Mouse (Mus musculus): Measurements from ENCODE around the gene Cyfip2.
A peak's percentile ranks its signal among the peaks of the same experiment; 100 is the strongest.

Gene Cyfip2

DNA sequence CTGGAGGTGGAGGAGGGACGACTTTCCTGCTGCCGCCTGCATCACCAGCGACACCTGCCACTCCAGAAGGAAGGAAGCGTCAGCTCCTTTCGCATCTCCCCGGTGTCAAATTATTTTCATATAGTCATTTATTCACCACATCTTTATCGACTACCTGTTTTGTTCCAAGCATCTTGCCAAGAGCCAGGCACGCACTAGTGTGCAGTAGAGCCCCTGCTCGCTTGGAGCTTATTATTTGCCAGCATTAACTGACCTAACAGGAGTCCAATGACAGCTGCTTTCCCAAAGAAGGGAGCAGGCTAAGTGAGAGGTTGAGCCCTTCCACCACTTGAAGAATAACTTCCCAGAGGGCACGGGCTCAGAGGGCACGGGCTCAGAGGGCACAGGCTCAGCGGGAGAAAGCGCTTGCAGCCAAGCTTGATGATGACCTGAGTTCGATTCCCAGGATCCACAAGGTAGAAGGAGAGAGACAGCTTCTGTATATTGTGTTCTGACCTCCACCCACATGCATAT, at the start of gene Cyfip2:
Gene Cyfip2, minus strand, starts transcription at position 337 of the 513 bp plus-strand sequence.
- no peak for DNase-seq (ENCODE audit: low read depth, low spot score)

DNA sequence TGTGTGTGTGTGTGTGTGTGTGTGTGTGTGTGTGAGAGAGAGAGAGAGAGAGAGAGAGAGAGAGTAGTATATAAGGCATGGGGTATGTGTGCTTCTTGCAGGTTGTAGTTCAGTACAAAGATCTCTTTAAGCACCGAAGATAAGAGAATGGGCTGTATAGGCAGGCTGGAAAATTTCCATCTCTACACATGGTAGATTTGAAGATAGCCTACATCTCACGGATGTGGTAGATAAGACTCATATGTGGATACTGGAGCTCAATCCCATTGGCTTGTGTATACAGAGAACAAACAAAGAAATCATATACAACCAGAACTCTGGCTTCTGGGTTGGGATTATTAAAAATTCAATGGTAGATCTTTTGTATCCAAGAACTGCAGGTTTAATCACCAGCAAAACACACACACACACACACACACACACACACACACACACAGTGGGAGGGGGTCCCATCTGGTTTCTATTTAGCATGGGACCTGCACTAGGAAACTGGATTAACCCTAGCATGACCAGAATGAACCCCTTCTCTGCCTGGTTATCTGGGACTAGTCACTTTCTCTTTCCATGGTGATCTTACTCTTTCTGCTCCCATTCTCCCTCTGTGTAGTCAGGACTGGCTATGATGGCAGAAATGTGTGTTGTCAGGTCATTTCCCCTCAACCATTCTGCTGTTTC, 48.5 kb upstream of the Cyfip2 start:
- peak; percentile 55 for DNase-seq (ENCODE audit: low read depth, low spot score)

DNA sequence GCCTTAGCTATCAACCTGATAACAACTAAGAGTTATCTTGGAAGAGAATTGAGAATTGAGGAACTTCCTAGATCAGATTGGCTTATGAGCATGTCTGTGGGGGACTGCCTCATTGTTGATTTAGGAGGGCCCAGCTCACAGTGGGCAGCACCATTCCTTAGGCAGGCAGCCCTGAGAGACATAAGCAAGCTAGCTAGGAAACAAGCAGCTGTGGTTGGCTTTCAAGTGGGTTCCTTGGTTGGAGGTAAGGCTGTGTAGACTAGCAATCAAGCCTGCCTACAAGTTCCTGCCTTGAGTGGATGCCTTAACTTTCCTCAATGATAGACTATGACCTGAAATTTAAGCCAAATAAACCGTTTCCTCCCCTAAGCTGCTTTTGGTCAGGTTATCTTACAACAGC, 45.7 kb upstream of the Cyfip2 start:
- peak; percentile 43 for DNase-seq (ENCODE audit: low read depth, low spot score)

DNA sequence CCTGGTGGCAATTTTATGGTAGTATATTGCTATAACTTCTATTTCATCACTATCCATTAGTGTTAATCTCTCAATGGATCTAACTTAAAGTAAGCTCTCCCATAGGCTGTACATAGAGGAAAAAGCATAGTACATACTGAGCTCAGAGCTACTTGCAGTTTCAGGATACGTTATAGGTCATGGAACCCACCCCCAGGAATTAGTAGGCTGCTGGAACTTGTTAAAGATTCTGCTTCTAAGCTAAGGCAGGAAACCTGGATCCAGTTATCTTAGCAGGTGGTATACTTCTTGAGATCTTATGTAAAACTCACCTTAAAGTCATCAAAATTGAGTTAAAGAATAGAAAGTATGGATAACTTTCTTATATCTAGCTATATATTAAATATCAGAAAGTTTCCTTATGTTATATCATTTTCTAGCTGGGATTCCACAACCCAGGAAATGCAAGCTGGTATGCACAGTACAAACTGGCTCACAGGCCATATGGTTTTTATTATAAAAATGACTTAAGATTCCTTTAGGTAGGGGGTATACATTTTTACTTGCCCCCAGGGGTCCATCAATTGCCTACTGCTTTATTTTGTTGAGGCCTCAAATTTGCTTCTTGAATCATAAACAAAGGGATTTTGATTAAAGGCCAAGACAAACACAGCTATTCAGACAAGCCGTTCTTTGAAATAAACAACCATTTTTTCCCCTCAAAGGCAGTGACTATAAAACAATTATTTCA, 37.2 kb upstream of the Cyfip2 start:
- DNase-seq (ENCODE audit: low read depth, low spot score): no peak

DNA sequence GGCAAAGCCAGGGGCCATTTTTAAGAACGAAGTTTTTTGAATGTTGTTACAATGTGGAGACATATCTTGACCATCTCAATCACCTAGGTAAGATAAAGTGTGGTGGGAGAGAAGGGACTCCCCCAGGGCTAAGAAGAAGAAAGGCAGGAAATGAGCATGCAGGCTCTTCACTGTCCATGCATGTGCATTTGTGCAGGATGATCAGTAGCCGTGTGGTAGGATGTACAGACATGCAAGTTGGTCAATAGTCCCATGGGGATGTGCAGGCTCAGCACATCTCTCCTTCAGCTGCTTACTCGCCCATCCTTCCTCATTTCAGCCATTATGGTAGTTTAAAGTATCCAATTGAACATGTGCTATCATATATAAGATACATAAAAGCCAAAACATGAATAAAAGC, 35.8 kb upstream of the Cyfip2 start:
- peak; percentile 59 for DNase-seq (ENCODE audit: low read depth, low spot score)

DNA sequence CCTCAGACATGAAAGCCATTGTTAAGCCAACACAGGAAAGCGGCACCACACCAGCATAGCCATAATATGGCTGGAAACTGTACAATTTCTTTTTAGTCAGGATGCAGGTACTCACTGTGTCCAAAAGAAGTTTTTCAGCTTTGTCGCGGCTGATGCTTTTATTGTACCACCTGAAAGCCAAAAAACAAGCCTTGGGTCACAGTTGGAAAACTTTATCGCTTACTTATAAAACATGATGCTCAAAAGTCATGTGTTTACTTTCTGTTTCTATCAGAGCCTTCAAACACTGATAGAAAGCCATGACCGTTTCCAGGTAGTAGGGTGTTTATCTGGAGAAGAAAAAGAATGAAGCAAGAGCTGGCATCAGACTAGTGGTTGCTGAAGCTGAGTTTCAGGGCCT, 35.1 kb upstream of the Cyfip2 start:
- DNase-seq (ENCODE audit: low read depth, low spot score): peak; percentile 62

DNA sequence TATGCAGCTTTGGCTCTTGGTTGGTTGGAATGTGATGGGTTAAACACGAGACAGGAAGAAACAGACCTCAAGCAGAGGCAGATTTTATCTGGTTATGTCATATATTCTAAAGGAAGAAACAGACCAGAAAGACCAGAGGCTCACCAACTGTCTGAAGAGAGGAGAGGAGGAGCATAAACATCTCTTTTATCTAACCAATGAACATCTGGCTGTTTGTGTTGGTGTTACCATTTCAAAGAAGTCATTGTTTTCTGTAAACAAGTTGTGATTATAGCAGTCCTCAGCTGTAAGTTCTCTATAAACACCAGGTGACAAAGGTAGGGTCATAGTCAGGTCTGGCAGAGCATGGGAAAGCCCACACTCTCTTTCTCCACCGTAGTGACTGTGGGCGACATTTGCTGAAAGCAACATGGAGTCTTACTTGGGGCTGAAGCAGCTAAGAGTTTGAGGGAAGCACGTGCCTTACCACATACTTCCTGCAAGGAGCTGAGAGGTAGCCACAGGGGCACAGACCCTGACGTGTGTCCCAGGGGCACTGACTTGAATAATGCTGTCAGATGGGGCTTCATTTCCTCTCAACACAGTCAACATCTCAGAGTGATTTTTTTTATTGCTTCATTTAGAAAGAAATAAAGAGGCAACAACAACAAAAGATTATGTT, 31.4 kb upstream of the Cyfip2 start:
- peak; percentile 90 for DNase-seq (ENCODE audit: low read depth, low spot score)

DNA sequence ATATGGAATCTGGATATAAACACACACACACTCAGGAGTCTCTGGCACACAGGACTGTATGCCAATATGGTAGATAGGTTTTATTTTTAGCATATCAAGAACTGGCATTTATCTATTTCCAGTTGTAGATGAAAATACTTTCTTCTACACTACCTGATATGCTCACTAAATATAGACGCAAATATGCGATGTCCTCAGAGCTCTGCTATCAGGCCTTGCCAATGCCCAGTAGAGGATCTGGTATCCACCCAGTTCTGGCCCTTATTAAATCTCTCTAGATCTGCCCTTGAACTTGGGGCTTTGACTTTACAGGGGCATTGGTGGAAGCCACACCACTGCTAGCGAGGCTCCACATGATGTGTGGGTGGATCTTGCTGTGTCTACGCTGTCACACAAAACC, 29.3 kb upstream of the Cyfip2 start:
- DNase-seq (ENCODE audit: low read depth, low spot score): no peak

DNA sequence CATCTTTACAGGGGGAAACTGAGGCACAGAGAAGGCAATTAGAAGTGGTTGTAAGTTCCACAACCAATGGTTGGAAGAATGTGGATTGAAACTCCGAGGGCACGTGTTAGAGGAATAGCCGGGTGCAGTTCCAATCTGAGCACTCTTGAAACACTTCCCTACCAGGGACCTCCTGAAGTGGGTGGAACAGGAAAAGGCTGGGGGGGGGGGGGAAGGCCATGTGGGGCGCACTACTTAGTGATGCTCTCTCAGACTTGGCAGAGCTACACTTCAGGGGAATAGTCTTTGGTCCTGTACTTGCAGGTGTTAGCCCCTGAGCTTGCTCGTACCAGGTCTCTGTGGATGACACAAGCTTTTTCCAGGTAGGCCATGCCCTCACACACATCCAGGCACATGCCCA, 23.4 kb upstream of the Cyfip2 start:
- no peak for DNase-seq (ENCODE audit: low read depth, low spot score)

DNA sequence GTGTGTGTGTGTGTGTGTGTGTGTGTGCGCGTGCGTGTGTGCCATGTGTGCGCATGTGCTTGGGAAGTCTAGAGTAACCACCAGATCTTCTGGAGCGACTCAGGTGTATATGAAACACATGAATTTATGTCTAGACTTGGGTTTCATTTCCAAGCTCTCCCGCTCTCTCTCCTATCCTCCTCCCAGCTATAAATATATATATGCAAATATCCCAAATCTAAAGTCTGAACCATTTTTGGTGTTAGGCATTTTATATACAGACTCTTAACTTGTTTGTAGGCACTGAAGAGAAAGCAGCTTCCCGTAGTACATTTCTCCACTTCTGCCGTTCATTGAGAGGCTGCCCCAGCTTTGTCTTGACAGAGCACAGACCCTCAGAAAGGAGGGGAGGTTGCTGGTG, 19.6 kb upstream of the Cyfip2 start:
- DNase-seq (ENCODE audit: low read depth, low spot score): no peak

DNA sequence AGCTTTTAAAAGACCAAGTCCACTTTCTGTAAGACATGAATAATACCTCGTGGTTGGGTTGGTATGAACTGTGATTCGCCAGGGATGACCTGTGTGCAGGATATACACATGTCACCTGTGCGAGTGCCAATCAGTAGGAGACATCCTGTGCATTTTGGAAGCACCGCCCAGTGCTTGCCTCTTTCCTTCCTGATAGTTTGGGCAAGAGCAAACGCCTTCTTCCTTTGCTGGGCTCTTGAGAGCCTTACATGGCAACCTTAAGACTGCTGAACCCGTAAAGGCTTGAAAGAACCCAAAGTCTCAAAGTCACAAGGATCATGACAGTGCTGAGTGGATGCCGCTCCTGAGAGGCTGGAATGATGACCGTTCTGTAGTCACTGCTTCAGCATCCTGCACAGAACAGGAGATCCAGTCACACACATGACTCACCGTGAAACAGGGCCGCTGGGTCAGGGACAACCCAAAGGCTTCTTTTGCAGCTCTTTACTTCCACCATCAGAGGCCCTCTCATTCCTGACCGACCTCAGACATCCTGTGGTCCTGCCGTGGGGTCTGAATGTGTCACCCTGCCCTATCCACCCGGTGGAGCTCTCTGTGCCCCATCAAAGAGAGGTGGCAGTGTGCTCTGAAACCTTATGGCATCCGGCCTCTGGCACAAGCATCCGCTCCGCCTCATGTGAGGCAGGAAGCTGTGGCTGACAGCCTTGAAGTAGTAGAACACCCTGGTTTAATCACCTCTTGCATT, 13.8 kb upstream of the Cyfip2 start:
- DNase-seq (ENCODE audit: low read depth, low spot score): peak; percentile 90

DNA sequence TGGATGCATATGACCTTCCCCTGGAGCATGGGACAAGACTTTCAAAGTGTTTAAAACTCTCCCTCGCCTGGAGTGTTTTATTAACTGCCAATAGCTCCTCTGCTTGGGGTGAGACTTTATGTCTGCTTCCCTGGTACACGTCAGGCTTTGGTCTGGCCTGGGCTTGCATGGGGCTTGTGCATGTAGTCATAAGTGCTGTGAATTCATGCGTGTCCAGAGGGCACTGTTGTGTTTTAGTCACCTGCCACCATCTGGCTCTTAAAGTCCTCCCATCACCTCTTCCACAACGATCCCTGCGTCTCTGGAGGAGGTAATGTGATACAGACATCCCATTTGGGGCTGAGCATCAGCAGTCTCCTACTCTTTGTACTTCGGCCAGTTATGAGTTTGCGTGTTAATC, 8.9 kb upstream of the Cyfip2 start:
- DNase-seq (ENCODE audit: low read depth, low spot score): no peak

DNA sequence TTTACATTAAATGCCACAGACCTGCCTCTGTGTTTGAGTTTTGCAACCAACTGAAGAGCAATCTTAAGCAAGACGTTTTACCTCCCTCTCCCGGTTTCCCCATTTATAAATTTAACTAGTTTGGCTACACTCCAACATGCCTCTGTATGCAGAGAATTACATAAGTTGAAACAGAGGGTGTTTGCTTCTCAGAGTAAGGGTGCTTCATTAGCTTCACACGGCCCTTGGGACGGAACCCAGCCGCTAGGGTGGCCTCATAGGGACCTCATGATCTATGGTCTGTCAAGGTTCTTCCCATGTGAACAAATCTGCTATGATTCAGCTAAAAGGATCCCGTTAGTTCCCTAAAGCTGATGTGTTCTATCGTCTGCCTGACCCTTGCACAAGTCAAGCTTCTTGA, 1.9 kb upstream of the Cyfip2 start:
- DNase-seq (ENCODE audit: low read depth, low spot score): no peak

DNA sequence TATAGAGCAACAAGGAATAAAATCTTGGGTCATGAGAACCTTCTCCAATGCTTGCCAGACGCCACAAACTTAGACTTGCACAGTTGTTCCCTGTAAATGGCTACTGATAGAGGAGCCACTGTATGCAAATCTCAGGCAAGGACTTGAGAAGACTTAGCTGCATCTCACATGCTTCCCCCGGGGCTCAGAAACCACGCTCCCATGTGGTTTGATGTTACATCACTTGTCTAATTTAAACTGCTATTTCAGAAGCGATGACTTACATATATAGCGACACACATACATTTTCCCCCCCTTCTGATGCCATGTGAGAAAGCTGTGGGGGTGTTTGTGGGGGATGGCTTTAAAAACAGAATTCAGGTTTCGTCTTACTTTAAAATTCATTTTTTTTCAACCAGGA, 1.2 kb upstream of the Cyfip2 start:
- DNase-seq (ENCODE audit: low read depth, low spot score): peak; percentile 31

DNA sequence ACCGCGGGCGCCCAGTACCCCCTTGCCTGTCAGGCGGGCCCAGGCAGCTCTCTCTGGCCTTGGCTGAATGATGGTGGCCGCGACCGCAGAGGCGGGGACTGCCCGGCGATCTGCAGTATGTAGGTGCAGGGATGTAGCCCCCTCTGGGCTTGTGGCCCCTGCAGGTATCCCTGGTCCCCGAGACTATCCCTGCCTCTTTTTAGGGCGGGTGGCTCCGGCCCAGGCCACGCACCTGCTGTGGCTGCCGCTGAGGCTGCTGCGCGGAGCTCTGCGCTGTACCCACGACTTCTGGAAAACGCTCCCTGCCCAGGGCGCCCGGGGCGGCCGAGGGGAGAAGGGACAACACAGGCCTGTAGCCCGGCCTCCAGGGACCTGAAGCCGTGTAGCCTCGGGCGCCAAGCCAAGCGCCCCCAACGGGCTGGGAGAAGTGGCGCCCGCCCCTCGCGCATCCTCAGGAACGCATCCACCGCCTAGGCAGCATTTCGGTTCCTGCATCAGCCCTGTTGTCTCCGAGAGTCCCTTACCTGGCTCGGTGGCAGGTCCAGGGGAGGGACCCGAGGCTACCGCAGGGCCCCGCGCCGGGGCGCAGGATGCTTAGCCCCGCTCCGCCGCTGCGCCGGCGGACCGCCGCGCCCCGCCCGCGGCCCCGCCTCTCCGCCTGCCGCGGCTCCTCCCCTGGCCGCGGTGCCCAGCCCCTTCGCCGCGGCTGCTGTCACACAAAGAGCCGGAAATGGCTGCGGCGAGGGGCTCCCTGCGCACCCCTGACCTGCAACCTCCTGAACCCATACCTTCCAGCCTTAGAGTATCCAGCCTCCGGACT, 746 bp downstream of the Cyfip2 start:
- peak; percentile 86 for DNase-seq (ENCODE audit: low read depth, low spot score)

DNA sequence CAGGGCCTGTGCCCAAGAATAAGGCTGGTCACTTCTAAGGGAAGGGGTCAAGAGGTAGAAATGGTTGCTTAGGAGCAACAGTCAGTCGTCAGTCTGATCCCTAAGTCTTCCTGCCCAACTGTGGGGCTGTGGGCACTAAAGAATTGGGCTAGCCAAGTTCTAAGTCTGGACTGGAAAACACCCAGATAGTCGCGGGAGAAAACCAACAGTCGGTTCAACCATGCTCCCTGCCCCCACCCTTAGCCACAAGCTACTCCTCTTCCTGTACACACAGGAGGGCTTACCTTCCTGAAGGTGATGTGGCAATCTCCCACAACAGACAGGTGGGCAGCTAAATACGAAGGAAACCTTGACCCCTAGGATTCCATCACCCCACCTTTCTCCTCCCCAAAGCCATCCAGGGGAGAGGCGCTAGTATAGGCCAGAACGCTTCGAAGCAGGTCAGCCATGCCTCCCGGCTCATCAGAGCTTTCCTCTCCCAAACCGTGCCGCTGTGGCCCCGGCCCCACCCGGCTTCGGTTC, 1.4 kb downstream of the Cyfip2 start:
- DNase-seq (ENCODE audit: low read depth, low spot score): peak; percentile 83

DNA sequence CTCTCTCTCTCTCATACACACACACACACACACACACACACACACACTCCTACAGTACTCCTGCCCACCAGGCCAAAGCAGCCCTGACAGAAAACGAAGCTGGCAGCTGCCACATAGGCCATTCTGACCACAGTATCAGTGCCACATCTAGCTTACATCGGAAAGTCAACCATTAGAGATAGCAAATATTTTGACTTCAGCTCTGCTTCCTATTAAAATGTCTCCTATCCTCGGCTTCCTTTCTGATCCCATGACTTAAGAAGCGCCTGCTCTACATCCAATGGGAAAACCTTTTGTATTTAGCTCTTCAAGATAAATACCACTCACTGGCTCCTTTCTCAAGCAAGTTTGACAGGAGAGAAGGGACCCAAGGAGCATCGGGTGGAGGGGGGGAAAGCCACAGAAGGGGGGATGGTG, 2.0 kb downstream of the Cyfip2 start:
- peak; percentile 59 for DNase-seq (ENCODE audit: low read depth, low spot score)

DNA sequence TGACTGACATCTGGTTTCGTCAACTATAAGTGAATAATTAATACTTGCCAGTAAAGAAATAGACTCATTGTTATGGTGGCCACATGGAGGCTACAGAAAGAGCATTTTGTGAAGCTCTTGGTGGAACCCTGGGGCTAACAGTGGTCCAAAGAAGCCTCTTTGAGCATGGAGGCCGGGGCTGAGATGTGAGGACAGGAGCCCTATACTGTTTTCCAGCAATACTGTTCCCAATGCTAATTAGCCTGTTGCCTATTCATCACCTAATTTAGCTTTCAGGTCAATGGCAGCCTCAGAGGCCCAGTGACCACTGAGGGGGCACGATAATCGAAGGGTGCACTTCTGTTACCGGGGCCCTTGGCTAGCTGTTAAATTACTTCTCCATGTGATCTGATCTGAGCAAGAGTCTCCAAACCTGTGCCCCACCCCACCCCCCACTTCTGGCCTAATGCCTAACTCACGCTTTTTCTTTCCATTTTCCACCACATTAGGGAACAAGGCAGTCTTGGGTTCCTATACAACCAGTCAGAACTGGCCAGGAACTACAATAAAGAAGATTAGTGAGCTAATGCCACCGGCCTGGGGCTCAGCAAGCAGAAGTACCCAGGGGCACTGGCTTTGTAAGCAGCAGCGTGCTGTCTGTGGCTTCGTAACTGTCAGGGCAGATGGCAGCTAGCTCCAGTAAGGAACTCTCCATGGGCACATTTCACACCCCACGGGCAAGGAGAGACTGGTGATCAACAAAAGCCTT, 2.7 kb downstream of the Cyfip2 start:
- DNase-seq (ENCODE audit: low read depth, low spot score): peak; percentile 49

DNA sequence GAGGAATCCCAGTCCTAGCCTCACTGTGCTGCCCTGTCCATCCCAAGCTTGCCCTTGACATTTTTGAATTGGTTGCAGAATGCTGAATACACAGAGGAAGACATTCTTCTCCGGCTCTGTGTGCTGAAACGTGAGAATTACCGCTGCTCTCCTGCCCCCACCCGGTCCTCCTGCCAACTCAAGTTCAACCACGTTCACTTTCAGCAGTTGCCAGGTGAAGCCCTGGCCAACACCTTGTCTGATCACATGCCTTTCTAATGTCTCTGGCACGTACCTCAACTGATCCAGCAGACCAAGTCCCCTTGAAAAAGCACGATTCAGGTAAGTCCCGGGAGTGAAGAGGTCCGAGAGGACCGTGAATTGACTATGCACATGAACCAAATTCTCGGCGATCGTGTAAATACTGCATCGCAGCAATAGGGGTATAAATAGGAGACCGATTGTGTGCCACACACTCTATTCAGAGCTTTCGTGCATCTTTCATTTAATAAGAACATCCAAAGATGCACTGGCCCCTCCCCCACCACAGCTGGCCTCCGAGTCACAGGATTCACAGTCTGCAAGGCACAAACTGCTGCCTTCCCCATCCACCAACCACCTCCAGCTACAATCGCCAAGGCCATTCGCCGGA, 3.4 kb downstream of the Cyfip2 start:
- DNase-seq (ENCODE audit: low read depth, low spot score): peak; percentile 64

Measured in CD4-positive helper T cell, adult 2 months (primary cell).